Mouse (Mus musculus): ENCODE data around the gene 1700020D05Rik.

DNA sequence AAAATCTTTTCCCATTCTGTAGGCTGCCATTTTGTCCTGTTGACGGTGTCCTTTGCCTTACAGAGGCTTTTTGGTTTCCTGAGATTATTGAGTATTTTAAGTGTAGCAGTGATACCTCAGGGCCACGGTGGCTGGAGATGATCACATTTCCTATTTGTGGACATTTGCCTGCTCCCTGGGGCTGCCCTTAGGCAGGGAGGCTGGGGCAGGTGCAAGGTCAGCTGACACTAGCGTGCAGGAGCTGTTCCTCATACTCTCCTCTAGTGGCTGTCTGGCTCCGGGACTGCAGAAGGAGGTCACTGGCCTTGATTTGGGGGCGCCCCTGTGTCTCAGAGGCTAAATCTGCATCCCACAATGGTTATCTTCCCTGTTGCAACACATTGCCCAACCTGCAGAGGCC, 21.6 kb upstream of the 1700020D05Rik start:
- TF ChIP-seq EP300 (IDR thresholded peaks at IDR 0.05; ENCODE audit: low read depth) (no peak), CTCF (IDR thresholded peaks at IDR 0.05; ENCODE audit: low read depth) (no peak)
